Mouse (Mus musculus): Measurements from ENCODE around the gene Hs3st6.

- no peak for TF ChIP-seq CTCF (IDR thresholded peaks at IDR 0.05; ENCODE audit: low read depth, low read length)
- TF ChIP-seq TAL1 (conservative IDR thresholded peaks at IDR 0.05; ENCODE audit: low read depth, low read length): no peak
- TF ChIP-seq GATA1 (IDR thresholded peaks at IDR 0.05; ENCODE audit: borderline replicate concordance, low read length): no peak
- TF ChIP-seq GATA2 (IDR thresholded peaks at IDR 0.05; ENCODE audit: borderline replicate concordance, low read depth, low read length): no peak
- TF ChIP-seq POLR2AphosphoS5 (IDR thresholded peaks at IDR 0.05; ENCODE audit: insufficient replicate concordance, low read depth, low read length): no peak
Observed at GRCm38 (mm10) chr17:24761121-24761520, 8.3 kb downstream of the Hs3st6 start.

Data from G1E (cell line).